Mouse (Mus musculus): ENCODE measurements around the gene Xkr8.

Gene Xkr8

GRCm38 (mm10) chr4:132735894-132736293 lies 3.5 kb upstream of the Xkr8 start:
- DNase-seq = no peak

- DNase-seq = no peak
Observed at GRCm38 (mm10) chr4:132735389-132735788, 3.0 kb upstream of the Xkr8 start.

- no peak for DNase-seq
Observed at GRCm38 (mm10) chr4:132734766-132735165, 2.4 kb upstream of the Xkr8 start.

GRCm38 (mm10) chr4:132733071-132733770 lies 875 bp upstream of the Xkr8 start:
- DNase-seq = no peak

GRCm38 (mm10) chr4:132731616-132732015 lies 730 bp downstream of the Xkr8 start:
- no peak for DNase-seq

- no peak for DNase-seq
Observed at GRCm38 (mm10) chr4:132728233-132728632, 4.1 kb downstream of the Xkr8 start.

GRCm38 (mm10) chr4:132718251-132718650 lies 14.1 kb downstream of the Xkr8 start:
- DNase-seq = no peak

- no peak for DNase-seq
Observed at GRCm38 (mm10) chr4:132713181-132713580, 19.2 kb downstream of the Xkr8 start.

GRCm38 (mm10) chr4:132706885-132707284 lies 25.5 kb downstream of the Xkr8 start:
- no peak for DNase-seq

GRCm38 (mm10) chr4:132702076-132702475 lies 30.3 kb downstream of the Xkr8 start:
- DNase-seq = peak; percentile 7

GRCm38 (mm10) chr4:132693366-132693765 lies 39.0 kb downstream of the Xkr8 start:
- no peak for DNase-seq

GRCm38 (mm10) chr4:132689634-132690033 lies 42.7 kb downstream of the Xkr8 start:
- no peak for DNase-seq

GRCm38 (mm10) chr4:132676771-132677539 lies 55.4 kb downstream of the Xkr8 start:
- DNase-seq = peak; percentile 49
